Mouse (Mus musculus) small intestine, adult 2 months (tissue): ENCODE measurements around the gene Rho. TPM values are rescaled to one million over a fixed set of nuclear protein-coding genes. Genes with fewer than 3 reads are reported as not detected.

Experiments
- H3K27ac ChIP-seq: fragments of 200-500 bp; 2 replicates; pipeline ENCODE4 v1.5.1; 2012; ENCODE audit warnings: low read depth, low read length, control low read depth, inconsistent platforms; ENCODE audit not compliant: insufficient read depth
- H3K27me3 ChIP-seq: fragments of 200-500 bp; 2 replicates; pipeline ENCODE4 v1.6.1; 2012; ENCODE audit warnings: mild to moderate bottlenecking, moderate library complexity, low read length, inconsistent platforms; ENCODE audit not compliant: control insufficient read depth, insufficient read depth
- H3K36me3 ChIP-seq: fragments of 200-500 bp; 2 replicates; pipeline ENCODE4 v1.6.1; 2012; ENCODE audit warnings: mild to moderate bottlenecking, low read length, control low read depth, inconsistent platforms; ENCODE audit not compliant: control insufficient read depth, insufficient read depth
- H3K4me1 ChIP-seq: fragments of 200-500 bp; 2 replicates; pipeline ENCODE4 v1.6.1; 2012; ENCODE audit warnings: low read length, inconsistent platforms, mixed read lengths; ENCODE audit not compliant: control insufficient read depth, insufficient read depth, insufficient read length
- H3K4me3 ChIP-seq: fragments of 200-500 bp; 2 replicates; pipeline ENCODE4 v1.5.1; 2012; ENCODE audit warnings: low read depth, mild to moderate bottlenecking, control low read depth, inconsistent platforms, low read length, moderate library complexity
- CTCF ChIP-seq: fragments of 200-500 bp; IDR thresholded peaks from 2 replicates; pipeline ENCODE4 v1.5.1; 2012; ENCODE audit warnings: low read depth, mild to moderate bottlenecking, control low read depth, inconsistent platforms, low read length, moderate library complexity, mixed read lengths; ENCODE audit not compliant: insufficient replicate concordance, insufficient read length; ENCODE audit errors: extremely low read depth
- POLR2A ChIP-seq: fragments of 200-500 bp; IDR thresholded peaks from 2 replicates; pipeline ENCODE4 v1.6.1; 2012; ENCODE audit warnings: low read depth, mild to moderate bottlenecking, control low read depth, inconsistent platforms, low read length, moderate library complexity
- WGBS: fragments of 180-500 bp; shearing (Covaris S2); methylation state at CpG from one replicate; pipeline ENCODE4 v1.1.7; 2018; 5-methylcytosine and 5-hydroxymethylcytosine counted together
- polyA plus RNA-seq: library from polyadenylated mRNA; depleted of rRNA; stranded (reverse); fragments of >200 nt; gene quantifications from 2 replicates; pipeline ENCODE4 v1.2.3, GENCODE M21; 2012

Rho gene
- polyA plus RNA-seq, 1 experiment, result 0.35 TPM

GRCm38 (mm10) chr6:115955664-115956063 is 24.1 kb downstream of the Rho start:
- TF ChIP-seq POLR2A, result no peak
- TF ChIP-seq CTCF, result no peak
- H3K27me3 ChIP-seq, result no peaks in the 10 kb centered on the region
- no peak overlapping the region for H3K27ac ChIP-seq
- H3K4me3 ChIP-seq, result no peak overlapping the region
- peaks cover 16% of the 10 kb centered on the region for H3K4me1 ChIP-seq
- 90% methylated on average over 11 of the region's 11 CpGs for WGBS
- no peaks in the 10 kb centered on the region for H3K36me3 ChIP-seq

- WGBS, result 22% methylated on average over 13 of the region's 13 CpGs
- no peaks in the 10 kb centered on the region for H3K27me3 ChIP-seq
- H3K4me3 ChIP-seq, result peak overlapping the region; percentile 25
- TF ChIP-seq CTCF, result no peak
- TF ChIP-seq POLR2A, result no peak
- no peak overlapping the region for H3K27ac ChIP-seq
- peaks cover 16% of the 10 kb centered on the region for H3K4me1 ChIP-seq
- no peaks in the 10 kb centered on the region for H3K36me3 ChIP-seq
These were observed 24.9 kb downstream of the Rho start for GRCm38 (mm10) chr6:115956418-115956921.

GRCm38 (mm10) chr6:115956922-115957601 is 25.5 kb downstream of the Rho start:
- Histone ChIP-seq H3K36me3 (no peaks in the 10 kb centered on the region), H3K27me3 (no peaks in the 10 kb centered on the region), H3K4me1 (peaks cover 16% of the 10 kb centered on the region), H3K27ac (peak overlapping the region; percentile 33; the same call in 1 of the 2 replicates), H3K4me3 (no peak overlapping the region)
- 37% methylated on average over 16 of the region's 16 CpGs for WGBS
- peak; percentile 9; the same call in 1 of the 2 replicates for TF ChIP-seq POLR2A
- TF ChIP-seq CTCF, result no peak

- Histone ChIP-seq H3K27me3 (no peaks in the 10 kb centered on the region), H3K27ac (no peak overlapping the region), H3K36me3 (no peaks in the 10 kb centered on the region; the same call in 1 of the 2 replicates), H3K4me3 (no peak overlapping the region), H3K4me1 (peaks cover 19% of the 10 kb centered on the region)
- TF ChIP-seq POLR2A, result no peak; the same call in 1 of the 2 replicates
- no peak for TF ChIP-seq CTCF
- WGBS, result 80% methylated on average over 6 of the region's 6 CpGs
These were observed 26.1 kb downstream of the Rho start for GRCm38 (mm10) chr6:115957681-115958080.

GRCm38 (mm10) chr6:115958445-115958844 is 26.9 kb downstream of the Rho start:
- 83% methylated on average over 9 of the region's 9 CpGs for WGBS
- H3K4me1 ChIP-seq, result peaks cover 19% of the 10 kb centered on the region
- H3K36me3 ChIP-seq, result no peaks in the 10 kb centered on the region; the same call in 1 of the 2 replicates
- peak overlapping the region; percentile 35; the same call in 1 of the 2 replicates for H3K27ac ChIP-seq
- H3K27me3 ChIP-seq, result no peaks in the 10 kb centered on the region
- H3K4me3 ChIP-seq, result no peak overlapping the region
- no peak for TF ChIP-seq CTCF
- TF ChIP-seq POLR2A, result no peak

GRCm38 (mm10) chr6:115959151-115959691 is 27.7 kb downstream of the Rho start:
- peaks cover 19% of the 10 kb centered on the region for H3K4me1 ChIP-seq
- H3K27ac ChIP-seq, result 0 out of 2 replicates have a peak overlapping the region, but pooled peaks have one; percentile 38
- no peak for TF ChIP-seq POLR2A
- no peak for TF ChIP-seq CTCF
- H3K36me3 ChIP-seq, result no peaks in the 10 kb centered on the region; the same call in 1 of the 2 replicates
- 68% methylated on average over 7 of the region's 7 CpGs for WGBS
- no peak overlapping the region for H3K4me3 ChIP-seq
- H3K27me3 ChIP-seq, result no peaks in the 10 kb centered on the region

GRCm38 (mm10) chr6:115960322-115960721 is 28.8 kb downstream of the Rho start:
- Histone ChIP-seq H3K4me1 (peaks cover 18% of the 10 kb centered on the region), H3K27ac (no peak overlapping the region), H3K4me3 (no peak overlapping the region), H3K27me3 (no peaks in the 10 kb centered on the region), H3K36me3 (no peaks in the 10 kb centered on the region; the same call in 1 of the 2 replicates)
- TF ChIP-seq CTCF (no peak), POLR2A (no peak)
- WGBS, result 92% methylated on average over 19 of the region's 19 CpGs

- no peaks in the 10 kb centered on the region; the same call in 1 of the 2 replicates for H3K36me3 ChIP-seq
- WGBS, result 70% methylated on average over 3 of the region's 3 CpGs
- peaks cover 18% of the 10 kb centered on the region for H3K4me1 ChIP-seq
- H3K27me3 ChIP-seq, result no peaks in the 10 kb centered on the region
- no peak for TF ChIP-seq POLR2A
- no peak for TF ChIP-seq CTCF
- H3K27ac ChIP-seq, result no peak overlapping the region
- no peak overlapping the region for H3K4me3 ChIP-seq
These were observed 30.2 kb downstream of the Rho start for GRCm38 (mm10) chr6:115961743-115962142.
